Mouse (Mus musculus) CH12.LX (cell line): ENCODE results near the gene Zbtb1. TPM values are rescaled to one million over a fixed set of nuclear protein-coding genes. Genes with fewer than 3 reads are reported as not detected.

ENCODE experiments used
- DNase-seq: peaks from one replicate; pipeline ENCODE4 v3.0.0-alpha.2; 2013; ENCODE audit errors: extremely low read depth
- H3K27ac ChIP-seq: 2 replicates; pipeline ENCODE4 v1.5.1; 2012; ENCODE audit warnings: low read depth, mild to moderate bottlenecking, control low read depth, moderate library complexity; ENCODE audit not compliant: insufficient read depth
- H3K27me3 ChIP-seq: replicated peaks from 2 replicates; pipeline ENCODE3; 2012; ENCODE audit warnings: inconsistent platforms
- H3K36me3 ChIP-seq, 2 experiments: replicated peaks in 1 of 2; 2 replicates each; pipeline versions ENCODE3 to v1.6.1; 2012; ENCODE audit warnings: inconsistent platforms in 1 of 2, low read length in 1 of 2, mild to moderate bottlenecking in 1 of 2, mixed read lengths in 1 of 2, moderate library complexity in 1 of 2; ENCODE audit not compliant: control insufficient read depth in 1 of 2, insufficient read depth in 1 of 2
- H3K4me1 ChIP-seq, 2 experiments: 2 replicates each; pipeline ENCODE4 v1.6.1; 2012; ENCODE audit warnings: inconsistent platforms in 1 of 2, moderate library complexity in 1 of 2; ENCODE audit not compliant: insufficient read depth in 2 of 2, control insufficient read depth in 1 of 2
- H3K4me2 ChIP-seq: 2 replicates; pipeline ENCODE4 v1.6.1; 2012; ENCODE audit warnings: low read depth, mild to moderate bottlenecking, control low read depth; ENCODE audit not compliant: poor library complexity, insufficient read depth, severe bottlenecking
- H3K4me3 ChIP-seq, 3 experiments: fragments of 150-350 bp in 1 of 3; sonication (generic) in 1 of 3; replicated peaks in 1 of 3; 2 replicates each; pipeline versions ENCODE3 to v1.5.1; 2011 to 2012; ENCODE audit warnings: low read depth in 2 of 3, low read length in 2 of 3, mild to moderate bottlenecking in 2 of 3, moderate library complexity in 2 of 3, control low read depth in 1 of 3, improper control_type of control experiment in 1 of 3, inconsistent platforms in 1 of 3, mixed read lengths in 1 of 3; ENCODE audit not compliant: poor library complexity in 1 of 3
- H3K79me2 ChIP-seq: replicated peaks from 2 replicates; pipeline ENCODE4 v1.6.1; 2012; ENCODE audit warnings: mild to moderate bottlenecking, moderate library complexity; ENCODE audit not compliant: control insufficient read depth, poor library complexity, insufficient read depth, severe bottlenecking; ENCODE audit errors: extremely low read depth
- H3K9ac ChIP-seq: 2 replicates; pipeline ENCODE4 v1.6.1; 2012; ENCODE audit warnings: low read depth, mild to moderate bottlenecking, control low read depth, moderate library complexity; ENCODE audit not compliant: insufficient read depth
- H3K9me3 ChIP-seq: replicated peaks from 2 replicates; pipeline ENCODE3; 2012; ENCODE audit warnings: low read length, inconsistent platforms, mixed read lengths
- CHD1 ChIP-seq: IDR thresholded peaks from 2 replicates; pipeline ENCODE4 v1.6.1; 2012; ENCODE audit warnings: low read depth, low read length, improper control_type of control experiment, inconsistent platforms
- E2F4 ChIP-seq: IDR thresholded peaks from 2 replicates; pipeline ENCODE4 v1.6.1; 2011; ENCODE audit warnings: low read depth, low read length, improper control_type of control experiment; ENCODE audit not compliant: insufficient replicate concordance
- ELF1 ChIP-seq: IDR thresholded peaks from 2 replicates; pipeline ENCODE4 v1.6.1; 2014; ENCODE audit warnings: low read depth, mild to moderate bottlenecking, inconsistent platforms, low read length, improper control_type of control experiment
- EP300 ChIP-seq: IDR thresholded peaks from 2 replicates; pipeline ENCODE4 v1.6.1; 2011; ENCODE audit warnings: low read length, improper control_type of control experiment
- ETS1 ChIP-seq: conservative IDR thresholded peaks from 2 replicates; pipeline ENCODE4 v1.6.1; 2012; ENCODE audit warnings: low read depth, mild to moderate bottlenecking, inconsistent platforms, low read length, improper control_type of control experiment, moderate library complexity
- GABPA ChIP-seq: IDR thresholded peaks from 2 replicates; pipeline ENCODE4 v1.6.1; 2012; ENCODE audit warnings: low read depth, low read length, improper control_type of control experiment, inconsistent platforms; ENCODE audit not compliant: insufficient replicate concordance
- KAT2A ChIP-seq: IDR thresholded peaks from 2 replicates; pipeline ENCODE4 v1.6.1; 2012; ENCODE audit warnings: low read length, improper control_type of control experiment, inconsistent platforms; ENCODE audit not compliant: insufficient replicate concordance
- MYC ChIP-seq: IDR thresholded peaks from 2 replicates; pipeline ENCODE4 v1.6.1; 2011; ENCODE audit warnings: low read depth, mild to moderate bottlenecking, improper control_type of control experiment, low read length
- NELFE ChIP-seq: IDR thresholded peaks from 2 replicates; pipeline ENCODE4 v1.6.1; 2011; ENCODE audit warnings: low read depth, low read length, improper control_type of control experiment
- NRF1 ChIP-seq: IDR thresholded peaks from 2 replicates; pipeline ENCODE4 v1.6.1; 2014; ENCODE audit warnings: low read depth, mild to moderate bottlenecking, inconsistent platforms, low read length, improper control_type of control experiment, moderate library complexity
- POLR2A ChIP-seq: IDR thresholded peaks from 2 replicates; pipeline ENCODE4 v1.6.1; 2011; ENCODE audit warnings: low read depth, mild to moderate bottlenecking, improper control_type of control experiment, low read length
- SMC3 ChIP-seq: IDR thresholded peaks from 2 replicates; pipeline ENCODE4 v1.6.1; 2011; ENCODE audit warnings: low read depth, low read length, improper control_type of control experiment
- UBTF ChIP-seq: IDR thresholded peaks from 2 replicates; pipeline ENCODE4 v1.6.1; 2012; ENCODE audit warnings: low read depth, mild to moderate bottlenecking, inconsistent platforms, low read length, improper control_type of control experiment, moderate library complexity
- USF1 ChIP-seq: IDR thresholded peaks from 2 replicates; pipeline ENCODE4 v1.6.1; 2014; ENCODE audit warnings: low read depth, mild to moderate bottlenecking, inconsistent platforms, low read length, improper control_type of control experiment
- ZKSCAN1 ChIP-seq: IDR thresholded peaks from 2 replicates; pipeline ENCODE4 v1.6.1; 2012; ENCODE audit warnings: low read depth, inconsistent platforms, low read length, improper control_type of control experiment, borderline replicate concordance
- ZMIZ1 ChIP-seq: IDR thresholded peaks from 2 replicates; pipeline ENCODE4 v1.6.1; 2012; ENCODE audit warnings: low read depth, mild to moderate bottlenecking, inconsistent platforms, low read length, improper control_type of control experiment
- ZNF384 ChIP-seq: IDR thresholded peaks from 2 replicates; pipeline ENCODE4 v1.6.1; 2012; ENCODE audit warnings: low read depth, low read length, improper control_type of control experiment, inconsistent platforms
- dilution Hi-C: fragments of 300-500 bp; cut with MboI; formaldehyde crosslinking; loops from 2 replicates; pipeline ENCODE4 v1.14.3; 2020; ENCODE audit warnings: low sequenced_read_pairs; ENCODE audit not compliant: extremely low pct_unique_long_range_greater_than_20kb, extremely low pct_ligation_motif_present
- in situ Hi-C: fragments of 300-500 bp; cut with MboI; formaldehyde crosslinking; loops from 3 replicates; pipeline ENCODE4 v1.14.3; 2019; ENCODE audit warnings: low sequenced_read_pairs, low pct_ligation_motif_present, low pct_unique_long_range_greater_than_20kb, mixed read lengths
- polyA plus RNA-seq: library from polyadenylated mRNA; unstranded; fragments of >175 nt; gene quantifications from 2 replicates; pipeline ENCODE4 v1.2.1, GENCODE M21; 2012; ENCODE audit warnings: low read depth; ENCODE audit not compliant: insufficient read length
- total RNA-seq, 2 experiments: library from RNA; depleted of rRNA; stranded (reverse); fragments of 300-350 nt in 1 of 2; fragments of >200 nt in 1 of 2; gene quantifications; 2 replicates each; pipeline ENCODE4 v1.2.3; 2012 to 2014

Zbtb1 gene
- total and polyA plus RNA-seq, 3 experiments, result 6.4 to 22.0 (median 17.1) TPM

DNA sequence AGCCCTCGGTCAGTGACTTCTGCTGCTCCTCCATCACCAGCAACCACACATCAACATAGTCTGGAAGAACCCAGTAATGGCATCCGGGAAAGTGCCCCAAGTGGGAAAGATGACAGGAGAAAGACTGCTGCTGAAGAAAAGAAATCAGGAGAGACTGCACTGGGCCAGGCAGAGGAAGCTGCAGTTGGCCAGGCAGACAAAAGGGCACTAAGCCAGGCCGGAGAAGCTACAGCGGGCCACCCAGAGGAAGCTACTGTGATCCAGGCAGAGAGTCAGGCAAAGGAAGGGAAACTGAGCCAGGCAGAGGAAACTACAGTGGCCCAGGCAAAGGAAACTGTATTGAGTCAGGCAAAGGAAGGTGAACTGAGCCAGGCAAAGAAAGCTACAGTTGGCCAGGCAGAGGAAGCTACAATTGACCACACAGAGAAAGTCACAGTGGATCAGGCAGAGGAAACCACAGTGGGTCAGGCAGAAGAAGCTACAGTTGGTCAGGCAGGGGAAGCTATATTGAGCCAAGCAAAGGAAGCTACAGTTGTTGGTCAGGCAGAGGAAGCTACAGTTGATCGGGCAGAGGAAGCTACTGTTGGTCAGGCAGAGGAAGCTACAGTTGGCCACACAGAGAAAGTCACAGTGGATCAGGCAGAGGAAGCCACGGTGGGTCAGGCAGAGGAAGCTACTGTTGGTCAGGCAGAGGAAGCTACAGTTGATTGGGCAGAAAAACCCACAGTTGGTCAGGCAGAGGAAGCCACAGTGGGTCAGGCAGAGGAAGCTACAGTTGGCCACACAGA lies 41.3 kb upstream of the Zbtb1 start:
- H3K27ac ChIP-seq, result peak overlapping the region; percentile 24
- in situ Hi-C loops, result loop anchor here (5.0 to 25.0 kb wide), 2 partner anchors 131 to 316 kb away; no protein-coding TSS in a partner anchor

DNA sequence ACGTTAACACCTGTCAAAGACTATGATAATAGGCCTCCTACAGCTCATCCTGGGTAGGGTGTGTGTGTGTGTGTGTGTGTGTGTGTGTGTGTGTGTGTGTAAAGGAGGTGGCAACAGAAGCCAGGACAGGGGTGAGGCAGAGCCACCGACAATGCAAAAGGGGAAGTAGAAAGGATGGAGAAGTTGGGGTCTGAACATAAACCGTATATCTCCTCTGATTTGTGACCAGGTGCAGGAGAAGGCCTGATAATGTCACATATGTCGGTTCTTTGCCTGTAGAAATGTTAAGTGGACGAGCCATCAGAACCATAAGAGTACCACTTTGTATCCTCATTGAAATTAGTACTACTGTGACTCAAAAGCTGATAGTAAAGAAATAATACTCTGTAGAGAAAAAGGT lies 36.4 kb upstream of the Zbtb1 start:
- no peak for DNase-seq
- H3K79me2 ChIP-seq, result no peaks in the 10 kb centered on the region
- H3K4me1 ChIP-seq, result peaks cover 5 to 8% of the 10 kb centered on the region in 2 experiments; a peak in 2 of 4 replicates
- dilution Hi-C loops (no loop called here), in situ Hi-C loops (loop anchor here (5.0 to 25.0 kb wide), 3 partner anchors 36 to 321 kb away; no protein-coding TSS in a partner anchor)
- no peaks in the 10 kb centered on the region for H3K9me3 ChIP-seq
- H3K27ac ChIP-seq, result no peak overlapping the region
- H3K27me3 ChIP-seq, result no peaks in the 10 kb centered on the region
- no peak overlapping the region for H3K9ac ChIP-seq
- H3K36me3 ChIP-seq, result peaks cover 5 to 25% of the 10 kb centered on the region in 2 experiments
- no peak overlapping the region for H3K4me2 ChIP-seq
- TF ChIP-seq E2F4 (no peak), ZMIZ1 (no peak), ELF1 (no peak), USF1 (no peak), GABPA (no peak), NELFE (no peak), NRF1 (no peak)
- H3K4me3 ChIP-seq, result no peak overlapping the region

More for the DNA sequence above, 41.3 kb upstream of the Zbtb1 start:
- DNase-seq, result no peak
- Histone ChIP-seq H3K4me3 (no peak overlapping the region), H3K4me2 (no peak overlapping the region), H3K36me3 (peaks cover 10 to 64% of the 10 kb centered on the region in 2 experiments), H3K27me3 (no peaks in the 10 kb centered on the region), H3K4me1 (peaks cover 6 to 16% of the 10 kb centered on the region in 2 experiments; a peak in 2 of 4 replicates), H3K79me2 (no peaks in the 10 kb centered on the region), H3K9ac (no peak overlapping the region), H3K9me3 (no peaks in the 10 kb centered on the region)
- dilution Hi-C loops, result no loop called here
- TF ChIP-seq UBTF, result no peak
- TF ChIP-seq KAT2A, result no peak
- no peak for TF ChIP-seq EP300
- TF ChIP-seq ETS1, result no peak
- no peak for TF ChIP-seq POLR2A
- no peak for TF ChIP-seq MYC
- TF ChIP-seq E2F4, result no peak
- no peak for TF ChIP-seq ZKSCAN1
- TF ChIP-seq SMC3, result no peak
- TF ChIP-seq CHD1, result no peak
- no peak for TF ChIP-seq ZNF384
- no peak for TF ChIP-seq ELF1
